Mouse (Mus musculus): ENCODE data around the gene Cat. TPM values are rescaled to one million over a fixed set of nuclear protein-coding genes. Genes with fewer than 3 reads are reported as not detected.

Gene Cat
- total and polyA plus RNA-seq, 3 experiments: 29.8 to 84.7 (median 45.0) TPM

DNA sequence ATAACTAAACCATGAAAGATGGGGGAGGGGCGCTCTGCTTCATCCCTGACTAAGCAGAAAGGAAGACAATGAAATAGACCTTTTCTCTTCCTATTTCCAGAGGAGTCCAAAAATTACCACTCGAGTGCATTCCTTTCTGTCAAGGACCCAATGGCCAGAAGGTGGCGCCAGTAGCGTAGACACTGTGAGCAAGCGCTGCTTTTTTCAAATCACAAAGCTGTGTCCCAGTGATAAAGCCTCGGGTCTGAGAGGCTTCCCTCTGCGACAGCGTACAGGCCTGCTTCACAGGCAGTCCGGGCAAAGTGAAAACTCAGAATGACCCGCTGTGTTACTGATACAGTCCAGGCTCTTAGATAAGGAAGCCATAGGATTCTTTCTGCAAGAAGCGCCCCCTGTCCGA lies 45.2 kb downstream of the Cat start:
- no peaks in the 10 kb centered on the region for H3K36me3 ChIP-seq (replicated peaks in 1 of 2; ENCODE audit: control insufficient read depth in 1 of 2, insufficient read depth in 1 of 2, low read length in 1 of 2)
- H3K9ac ChIP-seq (ENCODE audit: insufficient read depth, low read depth): no peak overlapping the region
- no peaks in the 10 kb centered on the region for H3K79me2 ChIP-seq (replicated peaks; ENCODE audit: control insufficient read depth, extremely low read depth, insufficient read depth, poor library complexity, severe bottlenecking)
- in situ Hi-C loops (cut with MboI; ENCODE audit: low pct_ligation_motif_present, low pct_unique_long_range_greater_than_20kb, low sequenced_read_pairs) (no loop called here), dilution Hi-C loops (cut with MboI; ENCODE audit: extremely low pct_ligation_motif_present, extremely low pct_unique_long_range_greater_than_20kb, low sequenced_read_pairs) (no loop called here)
- H3K27me3 ChIP-seq (replicated peaks): peaks cover 1% of the 10 kb centered on the region
- peak overlapping the region; percentile 73 for H3K4me2 ChIP-seq (ENCODE audit: insufficient read depth, low read depth, poor library complexity, severe bottlenecking)
- DNase-seq (ENCODE audit: extremely low read depth): peak; percentile 87
- H3K4me1 ChIP-seq (ENCODE audit: control insufficient read depth in 1 of 2, insufficient read depth in 2 of 2): peaks cover 0 to 10% of the 10 kb centered on the region in 2 experiments; a peak in 2 of 4 replicates
- TF ChIP-seq MAX (IDR thresholded peaks at IDR 0.05; ENCODE audit: low read length) (no peak), TCF12 (IDR thresholded peaks at IDR 0.05; ENCODE audit: low read depth, low read length) (no peak), SMC3 (IDR thresholded peaks at IDR 0.05; ENCODE audit: low read depth, low read length) (peak; percentile 61), CHD1 (IDR thresholded peaks at IDR 0.05; ENCODE audit: low read depth, low read length) (no peak), POLR2AphosphoS2 (IDR thresholded peaks at IDR 0.05; ENCODE audit: low read depth, low read length) (no peak), MYC (IDR thresholded peaks at IDR 0.05; ENCODE audit: low read depth, low read length) (0 out of 2 replicates have a peak, but pooled peaks have one; percentile 43), MEF2A (IDR thresholded peaks at IDR 0.05; ENCODE audit: borderline replicate concordance, low read depth, low read length) (peak; percentile 45; the same call in 1 of the 2 replicates), RCOR1 (conservative IDR thresholded peaks at IDR 0.05; ENCODE audit: low read depth, low read length) (no peak), MAFK (IDR thresholded peaks at IDR 0.05; ENCODE audit: insufficient replicate concordance, low read length) (no peak), JUN (IDR thresholded peaks at IDR 0.05; ENCODE audit: insufficient read depth, low read depth, low read length) (no peak), POLR2A (IDR thresholded peaks at IDR 0.05; ENCODE audit: low read depth, low read length) (no peak), USF1 (IDR thresholded peaks at IDR 0.05; ENCODE audit: low read depth, low read length) (no peak), UBTF (IDR thresholded peaks at IDR 0.05; ENCODE audit: low read depth, low read length) (no peak), ZKSCAN1 (IDR thresholded peaks at IDR 0.05; ENCODE audit: borderline replicate concordance, low read depth, low read length) (no peak), IRF4 (IDR thresholded peaks at IDR 0.05; ENCODE audit: low read depth, low read length) (0 out of 2 replicates have a peak, but pooled peaks have one; percentile 18), ZC3H11A (IDR thresholded peaks at IDR 0.05; ENCODE audit: low read depth, low read length) (no peak), CTCF (conservative IDR thresholded peaks at IDR 0.05 in 1 of 2, IDR thresholded peaks at IDR 0.05 in 1 of 2; ENCODE audit: low read depth in 2 of 2, low read length in 2 of 2) (peak; percentile 54 to 94; a peak in 3 of 4 replicates), NELFE (IDR thresholded peaks at IDR 0.05; ENCODE audit: low read depth, low read length) (no peak), GABPA (IDR thresholded peaks at IDR 0.05; ENCODE audit: insufficient replicate concordance, low read depth, low read length) (no peak), KAT2A (IDR thresholded peaks at IDR 0.05; ENCODE audit: insufficient replicate concordance, low read length) (no peak), JUND (conservative IDR thresholded peaks at IDR 0.05; ENCODE audit: low read depth, low read length) (no peak), RAD21 (IDR thresholded peaks at IDR 0.05; ENCODE audit: low read depth, low read length) (peak; percentile 70), E2F4 (IDR thresholded peaks at IDR 0.05; ENCODE audit: insufficient replicate concordance, low read depth, low read length) (no peak), ETS1 (conservative IDR thresholded peaks at IDR 0.05; ENCODE audit: low read depth, low read length) (no peak), ZMIZ1 (IDR thresholded peaks at IDR 0.05; ENCODE audit: low read depth, low read length) (no peak), TBP (conservative IDR thresholded peaks at IDR 0.05; ENCODE audit: low read depth, low read length) (no peak), PAX5 (IDR thresholded peaks at IDR 0.05; ENCODE audit: low read length) (no peak), NRF1 (IDR thresholded peaks at IDR 0.05; ENCODE audit: low read depth, low read length) (peak; percentile 62), MAZ (IDR thresholded peaks at IDR 0.05; ENCODE audit: low read depth, low read length) (no peak), CHD2 (IDR thresholded peaks at IDR 0.05; ENCODE audit: low read length) (no peak), HCFC1 (IDR thresholded peaks at IDR 0.05; ENCODE audit: low read depth, low read length) (no peak), ELF1 (IDR thresholded peaks at IDR 0.05; ENCODE audit: low read depth, low read length) (peak; percentile 46; the same call in 1 of the 2 replicates), EP300 (IDR thresholded peaks at IDR 0.05; ENCODE audit: low read length) (no peak), MXI1 (IDR thresholded peaks at IDR 0.05; ENCODE audit: low read depth, low read length) (no peak), BHLHE40 (IDR thresholded peaks at IDR 0.05; ENCODE audit: low read depth, low read length) (no peak), USF2 (conservative IDR thresholded peaks at IDR 0.05; ENCODE audit: low read depth, low read length) (no peak), SIN3A (IDR thresholded peaks at IDR 0.05; ENCODE audit: low read length) (no peak), ZNF384 (IDR thresholded peaks at IDR 0.05; ENCODE audit: low read depth, low read length) (peak; percentile 83)
- no peak overlapping the region for H3K4me3 ChIP-seq (replicated peaks in 1 of 3; ENCODE audit: low read depth in 2 of 3, low read length in 2 of 3, poor library complexity in 1 of 3)
- H3K9me3 ChIP-seq (replicated peaks; ENCODE audit: low read length): no peaks in the 10 kb centered on the region
- no peak overlapping the region for H3K27ac ChIP-seq (ENCODE audit: insufficient read depth, low read depth)
